ENCODE assay signal across 11 mouse cellular contexts in the genomic region with DNA sequence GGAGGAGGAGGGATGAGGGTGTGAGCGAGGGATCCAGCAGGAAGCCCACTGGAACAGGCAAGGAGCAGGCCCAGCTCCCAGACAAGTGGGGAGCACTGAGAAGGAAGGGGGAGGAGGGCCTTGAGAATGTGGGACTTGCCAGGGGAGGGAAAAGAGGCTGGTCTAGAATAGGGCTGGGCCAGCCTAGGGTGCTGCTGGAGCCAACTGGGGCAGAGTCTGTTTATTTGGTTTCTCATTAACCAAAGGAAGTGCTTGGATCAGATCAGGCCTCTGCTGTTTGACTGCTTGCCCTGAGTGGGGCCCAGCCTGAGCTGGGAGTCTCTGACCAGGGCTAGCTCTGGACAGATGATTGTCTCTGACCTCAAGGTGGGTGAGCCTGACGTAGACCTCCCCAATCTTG. TPM values are rescaled to one million over a fixed set of nuclear protein-coding genes. Genes with fewer than 3 reads are reported as not detected.
DNase-seq lines count a peak whose midpoint lies in the region; ATAC-seq and TF ChIP-seq lines count a peak whose summit lies in the region.
"Had no signal": no experiment of that assay in that cellular context is flagged by ENCODE, and none has a peak within 500 bp of the region (broad histone marks: within the 10 kb centered on the region; RNA-seq: fewer than 3 reads in every experiment).

No protein-coding gene starts in this region.

- H3K27ac ChIP-seq in midbrain, embryonic 11.5 days (ENCODE audit: low read depth, low read length) = no peak overlapping the region
- H3K27ac ChIP-seq in midbrain, embryonic 14.5 days (replicated peaks; ENCODE audit: low read depth, low read length) = no peak overlapping the region
- peak overlapping the region; percentile 87 for H3K27ac ChIP-seq in kidney, adult 2 months (ENCODE audit: insufficient read depth, low read depth, low read length)
- no peak overlapping the region for H3K27ac ChIP-seq in liver, embryonic 16.5 days (ENCODE audit: low read length)
- peak overlapping the region; percentile 76 for H3K27ac ChIP-seq in stomach, postnatal 0 days (replicated peaks)
- H3K27ac ChIP-seq: embryonic facial prominence, embryonic 13.5 days; heart, embryonic 15.5 days; left cerebral cortex, adult 2 months had no signal

- no peak for TF ChIP-seq POLR2A in kidney, adult 2 months (IDR thresholded peaks at IDR 0.05; ENCODE audit: low read depth, low read length)

- no peak overlapping the region for H3K9ac ChIP-seq in midbrain, embryonic 11.5 days (ENCODE audit: low read length)
- H3K9ac ChIP-seq in midbrain, embryonic 14.5 days (replicated peaks; ENCODE audit: low read length) = no peak overlapping the region
- no peak overlapping the region for H3K9ac ChIP-seq in liver, embryonic 16.5 days (ENCODE audit: low read depth, low read length)
- no peak overlapping the region for H3K9ac ChIP-seq in stomach, postnatal 0 days (ENCODE audit: low read length)
- H3K9ac ChIP-seq: embryonic facial prominence, embryonic 13.5 days; heart, embryonic 15.5 days had no signal

- H3K4me2 ChIP-seq in midbrain, embryonic 11.5 days = no peak overlapping the region
- H3K4me2 ChIP-seq in midbrain, embryonic 14.5 days (ENCODE audit: low read length) = no peak overlapping the region
- H3K4me2 ChIP-seq in liver, embryonic 16.5 days (ENCODE audit: low read depth, low read length) = no peak overlapping the region
- H3K4me2 ChIP-seq in stomach, postnatal 0 days (replicated peaks; ENCODE audit: low read depth) = no peak overlapping the region
- H3K4me2 ChIP-seq: embryonic facial prominence, embryonic 13.5 days; heart, embryonic 15.5 days had no signal

- H3K27me3 ChIP-seq in midbrain, embryonic 11.5 days (ENCODE audit: control insufficient read depth, insufficient read depth, low read length) = peaks cover 14% of the 10 kb centered on the region
- no peaks in the 10 kb centered on the region for H3K27me3 ChIP-seq in midbrain, embryonic 14.5 days (ENCODE audit: control insufficient read depth, insufficient read depth, low read length)
- H3K27me3 ChIP-seq in kidney, adult 2 months (replicated peaks; ENCODE audit: control insufficient read depth, insufficient read depth, low read length) = no peaks in the 10 kb centered on the region
- H3K27me3 ChIP-seq in liver, embryonic 16.5 days (ENCODE audit: control insufficient read depth, insufficient read depth, low read depth, low read length) = no peaks in the 10 kb centered on the region
- H3K27me3 ChIP-seq in stomach, postnatal 0 days (ENCODE audit: control insufficient read depth, insufficient read depth, low read length) = no peaks in the 10 kb centered on the region

- DNase-seq in midbrain, embryonic 11.5 days (ENCODE audit: low spot score, missing footprints) = peak; percentile 51
- DNase-seq in midbrain, embryonic 14.5 days = no peak
- DNase-seq in kidney, adult 2 months = peak; percentile 88
- DNase-seq in stomach, postnatal 0 days (ENCODE audit: low spot score) = peak; percentile 67
- no peak for DNase-seq in ovary, adult 18-20 months (ENCODE audit: low spot score)
- DNase-seq in frontal cortex, postnatal 10 days (ENCODE audit: low spot score in 2 of 2) = no peak

- no peak overlapping the region for H3K4me3 ChIP-seq in midbrain, embryonic 11.5 days (ENCODE audit: low read depth, low read length)
- no peak overlapping the region for H3K4me3 ChIP-seq in midbrain, embryonic 14.5 days (replicated peaks; ENCODE audit: low read depth, low read length)
- H3K4me3 ChIP-seq in kidney, adult 2 months (ENCODE audit: insufficient read depth, low read depth, low read length) = no peak overlapping the region
- no peak overlapping the region for H3K4me3 ChIP-seq in liver, embryonic 16.5 days (ENCODE audit: low read depth, low read length)
- H3K4me3 ChIP-seq in stomach, postnatal 0 days (ENCODE audit: low read depth, low read length) = no peak overlapping the region
- H3K4me3 ChIP-seq: embryonic facial prominence, embryonic 13.5 days; heart, embryonic 15.5 days; left cerebral cortex, adult 2 months had no signal

- no peaks in the 10 kb centered on the region for H3K9me3 ChIP-seq in midbrain, embryonic 11.5 days (ENCODE audit: control insufficient read depth, low read length)
- no peaks in the 10 kb centered on the region for H3K9me3 ChIP-seq in midbrain, embryonic 14.5 days (ENCODE audit: control insufficient read depth, low read length)
- no peaks in the 10 kb centered on the region for H3K9me3 ChIP-seq in liver, embryonic 16.5 days (replicated peaks; ENCODE audit: control insufficient read depth, low read length)
- no peaks in the 10 kb centered on the region for H3K9me3 ChIP-seq in stomach, postnatal 0 days (ENCODE audit: control insufficient read depth, low read length)
- H3K9me3 ChIP-seq: embryonic facial prominence, embryonic 13.5 days; heart, embryonic 15.5 days had no signal

- 73% methylated on average over 2 of the region's 2 CpGs for WGBS in midbrain, embryonic 11.5 days
- 91% methylated on average over 2 of the region's 2 CpGs for WGBS in midbrain, embryonic 14.5 days
- 23% methylated on average over 2 of the region's 2 CpGs for WGBS in kidney, adult 2 months
- 49% methylated on average over 2 of the region's 2 CpGs for WGBS in liver, embryonic 16.5 days (ENCODE audit: insufficient replicate concordance)
- WGBS in stomach, postnatal 0 days = 39% methylated on average over 2 of the region's 2 CpGs

- TF ChIP-seq EP300 in stomach, postnatal 0 days (optimal IDR thresholded peaks at IDR 0.05) = no peak

- ATAC-seq in midbrain, embryonic 11.5 days (ENCODE audit: low FRiP score) = no peak
- no peak for ATAC-seq in midbrain, embryonic 14.5 days (ENCODE audit: low FRiP score, low TSS enrichment)
- peak; percentile 66 for ATAC-seq in liver, embryonic 16.5 days (ENCODE audit: low read depth)
- ATAC-seq in stomach, postnatal 0 days (ENCODE audit: low FRiP score, low TSS enrichment) = peak; percentile 87
- no peak for ATAC-seq in cerebellum, adult (ENCODE audit: insufficient number of reproducible peaks, low FRiP score, low TSS enrichment)

- no peak for TF ChIP-seq CTCF in kidney, adult 2 months (conservative IDR thresholded peaks at IDR 0.05; ENCODE audit: insufficient read depth, insufficient read length, low read depth, low read length)
- no peak for TF ChIP-seq CTCF in stomach, postnatal 0 days (IDR thresholded peaks at IDR 0.05; ENCODE audit: low read depth)

- H3K4me1 ChIP-seq in midbrain, embryonic 11.5 days (ENCODE audit: control insufficient read depth, insufficient read depth, low read length) = peaks cover 28% of the 10 kb centered on the region
- H3K4me1 ChIP-seq in midbrain, embryonic 14.5 days (ENCODE audit: control insufficient read depth, insufficient read depth, low read length) = peaks cover 11% of the 10 kb centered on the region; the same call in 1 of the 2 replicates
- H3K4me1 ChIP-seq in kidney, adult 2 months (ENCODE audit: control insufficient read depth, insufficient read depth, low read length) = peaks cover 21% of the 10 kb centered on the region
- no peaks in the 10 kb centered on the region; the same call in 1 of the 2 replicates for H3K4me1 ChIP-seq in liver, embryonic 16.5 days (ENCODE audit: control insufficient read depth, low read depth, low read length)
- H3K4me1 ChIP-seq in stomach, postnatal 0 days (replicated peaks; ENCODE audit: control insufficient read depth, insufficient read depth) = no peaks in the 10 kb centered on the region

- peaks cover 4% of the 10 kb centered on the region for H3K36me3 ChIP-seq in midbrain, embryonic 11.5 days (ENCODE audit: control insufficient read depth, insufficient read depth, low read length)
- peaks cover 14% of the 10 kb centered on the region for H3K36me3 ChIP-seq in midbrain, embryonic 14.5 days (ENCODE audit: control insufficient read depth, insufficient read depth, low read length)
- no peaks in the 10 kb centered on the region; the same call in 1 of the 2 replicates for H3K36me3 ChIP-seq in kidney, adult 2 months (ENCODE audit: control insufficient read depth, insufficient read depth, low read length)
- H3K36me3 ChIP-seq in liver, embryonic 16.5 days (ENCODE audit: control insufficient read depth, insufficient read depth) = no peaks in the 10 kb centered on the region
- 0 out of 2 replicates have a peak, but pooled peaks cover 2% of the 10 kb centered on the region for H3K36me3 ChIP-seq in stomach, postnatal 0 days (ENCODE audit: control insufficient read depth, insufficient read depth, low read length)

RNA-seq across cellular contexts. Expression of a gene that starts 14.0 kb away (rescaled TPM):
- 34.7 and 38.3 TPM in 2 replicates for polyA plus RNA-seq in midbrain, embryonic 11.5 days (2014; fragmentation: Nextera tagmentation; extraction: Ambion mirVana)
- 13.9 and 20.0 TPM in 2 replicates for polyA plus RNA-seq in midbrain, embryonic 14.5 days (2014; fragmentation: Nextera tagmentation; extraction: Ambion mirVana)
- 27.6 and 30.4 TPM in 2 replicates for polyA plus RNA-seq in kidney, adult 2 months (2012; rRNA removed)
- 3.4 and 4.2 TPM in 2 replicates for polyA plus RNA-seq in liver, embryonic 16.5 days (2015; fragmentation: Nextera tagmentation; extraction: Ambion mirVana)
- polyA plus RNA-seq in stomach, postnatal 0 days (2015; fragmentation: Nextera tagmentation; extraction: Ambion mirVana) = 18.3 and 19.3 TPM in 2 replicates

Comparison
In these comparisons a context has a peak if more than half of its experiments do, and no peak if none do; other contexts are left out.
1. DNase-seq: peak in midbrain, embryonic 11.5 days (single experiment), kidney, adult 2 months (single experiment) and stomach, postnatal 0 days (single experiment); none in midbrain, embryonic 14.5 days (single experiment), ovary, adult 18-20 months (single experiment) and frontal cortex, postnatal 10 days (0 of 2).
2. ATAC-seq: peak in liver, embryonic 16.5 days (single experiment) and stomach, postnatal 0 days (single experiment); none in midbrain, embryonic 11.5 days (single experiment), midbrain, embryonic 14.5 days (single experiment) and cerebellum, adult (single experiment).
3. H3K27ac ChIP-seq: peak in kidney, adult 2 months (single experiment) and stomach, postnatal 0 days (single experiment); none in midbrain, embryonic 11.5 days (single experiment), midbrain, embryonic 14.5 days (single experiment) and liver, embryonic 16.5 days (single experiment).